1 mouse cellular context compared by ENCODE assay signal in the genomic region with DNA sequence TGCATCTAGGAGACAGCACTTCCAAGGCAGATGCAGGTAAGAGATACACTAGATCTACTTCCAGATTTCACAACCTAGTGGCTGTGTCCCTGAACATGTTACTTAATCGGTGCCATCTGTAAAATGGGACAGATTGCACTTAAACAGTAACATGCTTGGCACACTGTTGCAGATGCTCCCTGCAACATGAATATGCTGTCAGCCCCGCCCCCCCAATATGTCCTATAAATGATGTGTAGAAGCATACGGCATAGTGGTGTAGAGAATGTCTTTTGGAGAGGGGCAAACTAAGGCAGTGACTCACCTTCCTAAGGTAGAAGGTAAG.
TF ChIP-seq lines count a peak whose summit lies in the region.

No protein-coding gene starts in this region.

TF ChIP-seq in CH12.LX, 34 proteins besides CTCF, POLR2A, EP300 and RAD21 (continued from another document):
- no peak for TF ChIP-seq CHD1 (IDR thresholded peaks at IDR 0.05; ENCODE audit: low read depth, low read length)
- no peak for TF ChIP-seq RCOR1 (conservative IDR thresholded peaks at IDR 0.05; ENCODE audit: low read depth, low read length)
- TF ChIP-seq MAFK (IDR thresholded peaks at IDR 0.05; ENCODE audit: insufficient replicate concordance, low read length) = no peak
- no peak for TF ChIP-seq JUN (IDR thresholded peaks at IDR 0.05; ENCODE audit: insufficient read depth, low read depth, low read length)
